Mouse (Mus musculus) cerebellum, postnatal 25 days (tissue): ENCODE results near the gene Tjap1.

Experiments used
- DNase-seq, 2 experiments: peaks; one replicate each; pipeline ENCODE4 v3.0.0; 2021; ENCODE audit warnings: mixed read lengths in 2 of 2

Tjap1 gene

GRCm38 (mm10) chr17:46282483-46283123, at the start of gene Tjap1:
Gene Tjap1, minus strand, starts transcription at chr17:46283026.
- DNase-seq: peak; percentile 91 to 96

DNA sequence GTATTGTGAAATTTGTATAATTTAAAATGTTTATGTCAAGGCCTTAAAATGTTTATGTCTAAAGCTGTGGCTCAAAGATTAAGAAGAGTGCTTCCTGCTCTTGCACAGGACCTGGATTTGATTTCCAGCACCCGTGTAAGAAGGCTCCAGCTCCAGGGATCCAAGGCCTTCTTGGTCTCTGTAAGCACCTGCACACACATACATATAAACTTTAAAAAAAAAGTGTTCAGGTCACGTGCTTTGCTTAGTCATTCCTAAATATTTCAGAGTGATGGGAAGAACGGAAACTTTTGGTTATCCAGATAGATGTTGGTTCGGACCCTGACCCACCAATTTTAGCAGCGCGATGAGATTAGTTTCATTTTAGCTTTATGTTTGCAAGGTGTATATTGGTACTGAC, 45.9 kb upstream of the Tjap1 start:
- no peak for DNase-seq

DNA sequence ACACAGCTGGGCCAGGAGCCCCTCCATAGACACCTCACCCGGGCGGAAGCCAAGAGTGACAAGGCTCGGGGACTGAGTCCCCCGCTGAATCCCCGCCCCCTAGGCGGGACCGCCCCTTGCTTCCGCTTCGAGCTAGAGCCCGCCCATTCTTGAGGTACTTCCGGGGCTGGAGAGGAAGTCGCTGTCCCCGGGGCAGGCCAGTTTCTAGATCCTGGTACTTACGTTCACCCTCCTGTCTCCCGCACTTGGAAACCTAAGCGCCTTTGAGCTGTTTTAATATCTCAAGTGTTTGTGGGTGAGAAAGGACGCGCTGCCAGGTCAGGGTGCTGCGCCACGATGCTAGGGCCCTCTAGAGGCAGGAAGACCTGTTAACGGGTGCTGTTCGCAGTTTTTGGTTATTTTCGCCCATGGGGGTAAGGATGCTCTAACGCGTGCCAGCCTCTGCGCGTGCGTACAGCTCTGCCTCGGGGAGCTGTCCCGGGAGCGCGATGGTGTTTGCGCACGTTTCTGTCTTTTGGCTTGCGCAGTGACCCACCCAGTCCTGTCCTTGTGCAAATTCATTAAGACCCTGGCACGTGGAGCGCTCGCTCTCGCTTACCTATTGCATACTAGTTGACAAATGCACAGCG, 45.2 kb upstream of the Tjap1 start, which contains the start of gene Abcc10:
Abcc10 (minus strand) TSS at position 447 of the 629 bp plus-strand sequence.
- DNase-seq: peak; percentile 96 to 97

- DNase-seq: no peak
Measured at GRCm38 (mm10) chr17:46327413-46327905, 44.6 kb upstream of the Tjap1 start.

- no peak for DNase-seq
Measured at GRCm38 (mm10) chr17:46322046-46322823, 39.4 kb upstream of the Tjap1 start.

- no peak for DNase-seq
Measured at GRCm38 (mm10) chr17:46320492-46320891, 37.7 kb upstream of the Tjap1 start.

- no peak for DNase-seq
Measured at GRCm38 (mm10) chr17:46315813-46316212, 33.0 kb upstream of the Tjap1 start.

GRCm38 (mm10) chr17:46313135-46313715, 30.4 kb upstream of the Tjap1 start:
- DNase-seq: no peak

DNA sequence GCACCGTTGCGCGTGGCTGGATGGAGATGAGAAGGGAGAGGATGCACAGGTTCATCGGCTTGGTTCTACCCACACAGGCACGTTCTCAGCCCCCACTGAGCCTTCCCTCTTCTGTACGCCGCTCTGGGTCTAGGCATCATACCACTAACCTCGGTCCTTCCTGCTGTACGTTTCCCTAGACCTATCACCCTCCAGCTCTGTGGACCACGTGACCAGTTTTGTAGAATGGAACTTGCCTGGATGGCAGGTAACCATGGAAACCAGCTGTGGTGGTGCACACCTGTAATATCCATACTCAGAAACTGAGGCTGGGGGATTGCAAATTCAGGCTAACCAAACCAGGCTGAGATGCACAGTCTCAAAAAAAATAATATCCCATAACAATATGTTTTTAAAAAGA, 27.7 kb upstream of the Tjap1 start:
- DNase-seq: no peak

GRCm38 (mm10) chr17:46309835-46310234, 27.0 kb upstream of the Tjap1 start:
- no peak for DNase-seq

DNA sequence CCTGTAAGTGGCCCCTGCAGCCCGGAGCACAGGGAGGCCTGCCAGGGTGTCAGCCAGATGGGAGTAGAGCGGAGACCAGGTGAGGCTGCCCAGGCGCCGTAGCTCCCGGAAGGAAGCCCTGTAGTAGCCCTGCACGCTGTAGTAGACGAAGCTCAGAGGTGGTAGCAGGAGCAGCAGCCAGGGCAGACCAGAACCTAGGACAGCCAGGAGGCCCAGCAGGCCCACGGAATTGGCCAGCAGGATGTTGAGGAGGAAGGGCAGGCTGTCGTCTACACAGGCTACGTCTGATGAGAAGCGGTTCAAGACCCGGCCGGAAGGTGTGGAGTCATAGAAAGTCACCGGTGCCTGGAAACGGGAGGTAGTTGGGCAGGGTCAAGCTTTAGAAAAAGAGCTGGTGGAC, 24.1 kb upstream of the Tjap1 start:
- DNase-seq: no peak

- no peak for DNase-seq
Measured at GRCm38 (mm10) chr17:46304184-46304583, 21.4 kb upstream of the Tjap1 start.

GRCm38 (mm10) chr17:46301892-46302291, 19.1 kb upstream of the Tjap1 start:
- DNase-seq: no peak

GRCm38 (mm10) chr17:46298220-46298913, 15.5 kb upstream of the Tjap1 start:
- peak; percentile 88 to 93 for DNase-seq

DNA sequence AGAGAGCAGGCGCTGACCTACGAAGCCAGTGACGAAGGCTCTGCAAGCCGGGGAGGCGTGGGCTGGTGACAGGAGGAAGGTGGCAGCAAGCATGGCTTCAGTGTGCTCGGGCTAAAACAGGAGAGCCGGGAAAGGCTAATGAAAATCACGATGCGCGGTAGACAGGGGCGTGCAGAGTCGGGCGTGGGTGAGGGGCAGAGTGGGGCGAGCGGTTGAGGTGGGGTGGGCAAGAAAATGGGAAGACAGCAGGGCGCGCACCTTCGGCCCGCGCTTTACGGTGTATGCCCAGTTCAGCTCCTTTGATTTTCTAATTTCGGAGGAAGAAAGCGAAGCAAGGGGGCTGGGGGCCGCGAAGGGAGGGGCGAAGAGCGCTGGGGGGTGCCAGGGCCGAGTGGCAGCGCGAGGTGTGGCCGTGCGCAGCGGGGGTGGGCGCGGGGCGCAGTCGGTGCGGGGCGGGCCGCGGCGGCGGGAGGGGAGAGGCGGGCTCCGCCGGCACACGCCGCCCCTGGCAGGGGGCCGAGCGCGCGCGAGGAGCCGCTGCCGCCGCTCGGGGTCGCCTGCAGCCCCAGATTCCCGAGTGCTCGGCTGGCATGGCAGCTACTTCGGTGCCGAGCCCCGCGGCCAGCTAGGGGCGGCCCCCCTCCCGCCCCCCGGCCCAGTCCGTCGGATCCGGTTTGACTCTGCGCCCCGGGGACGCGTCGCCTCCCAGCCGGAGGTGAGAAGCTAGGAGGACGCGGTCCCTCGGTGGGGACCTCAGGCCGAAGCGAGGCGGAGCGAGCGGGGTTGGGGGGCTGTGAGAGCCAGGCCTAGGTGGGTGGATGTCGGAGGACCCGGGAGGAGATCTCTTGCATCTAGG, 14.8 kb upstream of the Tjap1 start, which contains the start of gene Dlk2:
Dlk2 (plus strand) TSS at position 58 of the 856 bp plus-strand sequence.
- peak; percentile 32 to 49 for DNase-seq

- DNase-seq: no peak
Measured at GRCm38 (mm10) chr17:46297028-46297363, 14.2 kb upstream of the Tjap1 start.

DNA sequence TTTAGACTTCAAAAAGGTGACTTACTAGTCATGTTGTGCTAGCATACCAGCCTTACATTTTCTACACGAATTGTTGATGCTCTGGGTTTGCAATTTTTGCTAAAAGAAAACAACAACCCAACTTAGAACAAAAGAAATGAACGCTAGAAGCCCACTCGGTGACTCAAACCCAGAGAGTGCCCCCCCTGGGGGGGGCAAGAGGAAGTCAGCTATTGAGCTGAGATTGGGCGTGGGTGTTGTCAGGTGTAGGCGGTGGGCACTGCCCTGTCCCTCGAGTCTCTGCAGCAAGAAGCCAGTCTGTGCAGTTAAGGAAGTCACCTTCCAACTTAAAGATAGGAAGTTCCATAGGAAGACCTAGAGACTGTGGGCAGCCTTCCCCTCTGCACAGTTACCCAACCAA, 13.8 kb upstream of the Tjap1 start:
- no peak for DNase-seq

- no peak for DNase-seq
Measured at GRCm38 (mm10) chr17:46287678-46288095, 4.9 kb upstream of the Tjap1 start.

GRCm38 (mm10) chr17:46285407-46285806, 2.6 kb upstream of the Tjap1 start:
- no peak for DNase-seq

- no peak for DNase-seq
Measured at GRCm38 (mm10) chr17:46284653-46285052, 1.8 kb upstream of the Tjap1 start.

DNA sequence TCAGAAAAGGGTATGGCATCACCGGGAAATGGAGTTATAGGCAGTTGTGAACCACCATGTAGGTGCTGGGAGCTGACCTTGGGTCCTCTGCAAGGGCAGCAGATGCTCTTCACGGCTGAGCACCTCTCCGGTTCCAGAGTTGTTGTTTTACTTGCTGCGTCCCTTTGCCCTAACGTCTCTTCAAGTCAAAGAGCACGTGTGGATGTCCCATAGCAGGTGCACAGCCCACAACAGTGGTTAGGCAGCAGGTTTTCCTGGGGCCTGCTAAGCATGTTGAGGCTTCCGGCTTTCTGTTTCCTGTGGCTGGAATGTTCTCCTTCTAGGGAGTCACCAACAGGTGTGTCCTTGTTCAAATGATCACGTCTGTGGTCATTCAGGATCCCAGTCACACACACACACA, 1.1 kb upstream of the Tjap1 start:
- no peak for DNase-seq

- no peak for DNase-seq
Measured at GRCm38 (mm10) chr17:46283140-46283539, 314 bp upstream of the Tjap1 start.
